Mouse (Mus musculus): ENCODE results near the gene Iqcf4. TPM values are rescaled to one million over a fixed set of nuclear protein-coding genes. Genes with fewer than 3 reads are reported as not detected.

Iqcf4 gene
- not detected in 2 replicates for polyA plus RNA-seq (2014; fragmentation: Nextera tagmentation; extraction: Ambion mirVana)

DNA sequence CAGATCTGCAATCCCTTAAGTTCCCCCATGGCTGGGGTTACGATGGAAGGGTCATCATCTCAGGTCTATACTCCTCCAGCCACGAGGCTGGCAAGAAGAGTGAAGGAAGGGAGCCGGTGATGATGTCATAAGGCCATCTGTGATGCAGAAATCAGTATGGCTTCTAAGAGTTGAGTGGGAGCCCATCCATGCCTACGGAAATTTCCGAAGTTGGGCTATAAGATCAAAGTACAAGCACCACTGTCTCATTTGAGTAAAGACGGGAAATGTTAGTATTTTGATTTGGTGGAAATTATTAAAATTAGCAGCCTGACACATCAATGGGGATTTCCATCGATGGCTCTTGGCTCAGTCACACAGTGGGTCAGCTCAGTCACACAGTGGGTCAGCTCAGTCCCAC lies at the start of gene Iqcf4:
Gene Iqcf4, minus strand, starts transcription at position 101 of the 400 bp plus-strand sequence.
- Histone ChIP-seq H3K4me3 (ENCODE audit: low read depth, low read length) (no peak within 1 kb of the TSS), H3K36me3 (ENCODE audit: control insufficient read depth, insufficient read depth, low read length) (no peaks in the 10 kb centered on the region), H3K27ac (ENCODE audit: low read depth, low read length) (no peak within 1 kb of the TSS), H3K4me1 (replicated peaks; ENCODE audit: control insufficient read depth, insufficient read depth, low read length) (no peaks in the 10 kb centered on the region), H3K27me3 (ENCODE audit: control insufficient read depth, insufficient read depth, low read length) (no peaks in the 10 kb centered on the region), H3K4me2 (ENCODE audit: low read depth, low read length, severe bottlenecking) (no peak within 1 kb of the TSS), H3K9ac (ENCODE audit: low read length) (no peak within 1 kb of the TSS), H3K9me3 (ENCODE audit: control insufficient read depth, low read length) (no peaks in the 10 kb centered on the region)
- ATAC-seq (replicated peaks; ENCODE audit: low FRiP score) (no peak), DNase-seq (ENCODE audit: low spot score) (no peak)
- WGBS: 86% methylated on average over 7 of the region's 7 CpGs

DNA sequence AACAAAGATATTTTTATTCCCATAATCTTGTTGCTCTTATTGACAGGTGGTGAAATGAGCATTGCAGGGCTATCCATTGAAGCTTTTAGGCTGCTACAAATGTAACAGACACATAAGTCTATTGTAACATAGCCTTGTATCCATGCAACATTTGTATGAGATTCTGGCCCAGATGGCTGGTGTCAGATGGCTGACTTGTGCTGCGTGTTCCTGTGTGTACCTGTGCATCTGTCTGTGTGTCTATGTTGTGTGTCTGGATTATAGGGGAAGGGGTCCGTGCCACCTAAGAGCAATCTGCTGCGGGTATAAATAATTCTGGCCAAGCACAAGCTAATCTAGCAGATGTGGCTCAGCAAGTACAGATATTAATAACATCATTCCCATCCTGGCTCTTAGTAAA lies 46.7 kb upstream of the Iqcf4 start:
- H3K4me3 ChIP-seq (ENCODE audit: low read depth, low read length): no peak overlapping the region
- no peaks in the 10 kb centered on the region for H3K4me1 ChIP-seq (replicated peaks; ENCODE audit: control insufficient read depth, insufficient read depth, low read length)
- 88% methylated on average over 3 of the region's 3 CpGs for whole genome bisulfite sequencing
- no peak overlapping the region for H3K4me2 ChIP-seq (ENCODE audit: low read depth, low read length, severe bottlenecking)
- H3K36me3 ChIP-seq (ENCODE audit: control insufficient read depth, insufficient read depth, low read length): no peaks in the 10 kb centered on the region
- H3K27ac ChIP-seq (ENCODE audit: low read depth, low read length): no peak overlapping the region
- ATAC-seq (replicated peaks; ENCODE audit: low FRiP score) (no peak), DNase-seq (ENCODE audit: low spot score) (no peak)
- no peaks in the 10 kb centered on the region for H3K9me3 ChIP-seq (ENCODE audit: control insufficient read depth, low read length)
- H3K9ac ChIP-seq (ENCODE audit: low read length): no peak overlapping the region
- H3K27me3 ChIP-seq (ENCODE audit: control insufficient read depth, insufficient read depth, low read length): no peaks in the 10 kb centered on the region

- Histone ChIP-seq H3K9ac (ENCODE audit: low read length) (no peak overlapping the region), H3K9me3 (ENCODE audit: control insufficient read depth, low read length) (no peaks in the 10 kb centered on the region), H3K4me3 (ENCODE audit: low read depth, low read length) (no peak overlapping the region), H3K4me2 (ENCODE audit: low read depth, low read length, severe bottlenecking) (no peak overlapping the region), H3K27me3 (ENCODE audit: control insufficient read depth, insufficient read depth, low read length) (no peaks in the 10 kb centered on the region), H3K36me3 (ENCODE audit: control insufficient read depth, insufficient read depth, low read length) (no peaks in the 10 kb centered on the region), H3K27ac (ENCODE audit: low read depth, low read length) (no peak overlapping the region), H3K4me1 (replicated peaks; ENCODE audit: control insufficient read depth, insufficient read depth, low read length) (no peaks in the 10 kb centered on the region)
- DNase-seq (ENCODE audit: low spot score) (no peak), ATAC-seq (replicated peaks; ENCODE audit: low FRiP score) (no peak)
- WGBS: 89% methylated on average over 9 of the region's 9 CpGs
Measured at GRCm38 (mm10) chr9:106616306-106616705, 45.5 kb upstream of the Iqcf4 start.

- H3K4me3 ChIP-seq (ENCODE audit: low read depth, low read length): no peak overlapping the region
- H3K27ac ChIP-seq (ENCODE audit: low read depth, low read length): no peak overlapping the region
- 46% methylated on average over 3 of the region's 3 CpGs for WGBS
Measured at GRCm38 (mm10) chr9:106614616-106615015, 43.8 kb upstream of the Iqcf4 start.

GRCm38 (mm10) chr9:106613951-106614350 lies 43.2 kb upstream of the Iqcf4 start:
- no peak overlapping the region for H3K9ac ChIP-seq (ENCODE audit: low read length)
- H3K27ac ChIP-seq (ENCODE audit: low read depth, low read length): no peak overlapping the region
- H3K36me3 ChIP-seq (ENCODE audit: control insufficient read depth, insufficient read depth, low read length): no peaks in the 10 kb centered on the region
- no peak overlapping the region for H3K4me2 ChIP-seq (ENCODE audit: low read depth, low read length, severe bottlenecking)
- no peaks in the 10 kb centered on the region for H3K4me1 ChIP-seq (replicated peaks; ENCODE audit: control insufficient read depth, insufficient read depth, low read length)
- DNase-seq (ENCODE audit: low spot score) (no peak), ATAC-seq (replicated peaks; ENCODE audit: low FRiP score) (no peak)
- no peaks in the 10 kb centered on the region for H3K9me3 ChIP-seq (ENCODE audit: control insufficient read depth, low read length)
- no peak overlapping the region for H3K4me3 ChIP-seq (ENCODE audit: low read depth, low read length)
- 71% methylated on average over 2 of the region's 2 CpGs for WGBS
- H3K27me3 ChIP-seq (ENCODE audit: control insufficient read depth, insufficient read depth, low read length): no peaks in the 10 kb centered on the region

More at GRCm38 (mm10) chr9:106614616-106615015, 43.8 kb upstream of the Iqcf4 start:
- H3K4me1 ChIP-seq (replicated peaks; ENCODE audit: control insufficient read depth, insufficient read depth, low read length): no peaks in the 10 kb centered on the region
- DNase-seq (ENCODE audit: low spot score) (no peak), ATAC-seq (replicated peaks; ENCODE audit: low FRiP score) (no peak)
- no peaks in the 10 kb centered on the region for H3K27me3 ChIP-seq (ENCODE audit: control insufficient read depth, insufficient read depth, low read length)
- H3K9me3 ChIP-seq (ENCODE audit: control insufficient read depth, low read length): no peaks in the 10 kb centered on the region
- no peaks in the 10 kb centered on the region for H3K36me3 ChIP-seq (ENCODE audit: control insufficient read depth, insufficient read depth, low read length)
- no peak overlapping the region for H3K9ac ChIP-seq (ENCODE audit: low read length)
- no peak overlapping the region for H3K4me2 ChIP-seq (ENCODE audit: low read depth, low read length, severe bottlenecking)

GRCm38 (mm10) chr9:106610727-106611126 lies 39.9 kb upstream of the Iqcf4 start:
- no peaks in the 10 kb centered on the region for H3K9me3 ChIP-seq (ENCODE audit: control insufficient read depth, low read length)
- 85% methylated on average over 4 of the region's 4 CpGs for WGBS
- no peaks in the 10 kb centered on the region for H3K27me3 ChIP-seq (ENCODE audit: control insufficient read depth, insufficient read depth, low read length)
- H3K4me1 ChIP-seq (replicated peaks; ENCODE audit: control insufficient read depth, insufficient read depth, low read length): no peaks in the 10 kb centered on the region
- no peaks in the 10 kb centered on the region for H3K36me3 ChIP-seq (ENCODE audit: control insufficient read depth, insufficient read depth, low read length)
- no peak overlapping the region for H3K4me3 ChIP-seq (ENCODE audit: low read depth, low read length)
- no peak overlapping the region for H3K4me2 ChIP-seq (ENCODE audit: low read depth, low read length, severe bottlenecking)
- no peak overlapping the region for H3K27ac ChIP-seq (ENCODE audit: low read depth, low read length)
- ATAC-seq (replicated peaks; ENCODE audit: low FRiP score) (no peak), DNase-seq (ENCODE audit: low spot score) (no peak)
- H3K9ac ChIP-seq (ENCODE audit: low read length): no peak overlapping the region

- ATAC-seq (replicated peaks; ENCODE audit: low FRiP score): no peak
- no peaks in the 10 kb centered on the region for H3K36me3 ChIP-seq (ENCODE audit: control insufficient read depth, insufficient read depth, low read length)
- H3K4me3 ChIP-seq (ENCODE audit: low read depth, low read length): no peak overlapping the region
- no peaks in the 10 kb centered on the region for H3K27me3 ChIP-seq (ENCODE audit: control insufficient read depth, insufficient read depth, low read length)
- 29% methylated on average over 8 of the region's 8 CpGs for WGBS
- no peaks in the 10 kb centered on the region for H3K4me1 ChIP-seq (replicated peaks; ENCODE audit: control insufficient read depth, insufficient read depth, low read length)
- peak; percentile 76 for DNase-seq (ENCODE audit: low spot score)
- no peak overlapping the region for H3K4me2 ChIP-seq (ENCODE audit: low read depth, low read length, severe bottlenecking)
- no peaks in the 10 kb centered on the region for H3K9me3 ChIP-seq (ENCODE audit: control insufficient read depth, low read length)
- H3K9ac ChIP-seq (ENCODE audit: low read length): no peak overlapping the region
- no peak overlapping the region for H3K27ac ChIP-seq (ENCODE audit: low read depth, low read length)
Measured at GRCm38 (mm10) chr9:106600546-106600945, 29.8 kb upstream of the Iqcf4 start.

DNA sequence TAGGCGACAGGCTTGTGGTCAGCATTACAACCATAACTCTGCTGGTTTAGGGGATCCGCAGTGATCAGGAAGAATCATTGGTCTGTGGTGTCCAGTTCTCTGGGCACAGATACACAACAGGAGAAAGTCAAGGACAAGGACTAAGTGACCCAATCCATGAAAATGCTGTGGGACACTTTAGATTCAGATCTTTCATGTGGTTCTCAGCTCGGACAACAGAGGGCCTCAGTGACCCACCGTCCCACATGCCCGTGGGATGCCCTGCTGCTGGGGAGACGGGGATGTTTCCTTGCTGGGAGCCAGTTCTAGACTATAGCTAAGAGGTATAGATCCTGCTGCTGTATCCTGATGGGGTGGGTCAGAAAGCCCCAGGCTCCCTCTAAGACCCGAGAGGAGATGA lies 27.7 kb upstream of the Iqcf4 start:
- Histone ChIP-seq H3K27me3 (ENCODE audit: control insufficient read depth, insufficient read depth, low read length) (no peaks in the 10 kb centered on the region), H3K27ac (ENCODE audit: low read depth, low read length) (no peak overlapping the region), H3K4me3 (ENCODE audit: low read depth, low read length) (no peak overlapping the region), H3K36me3 (ENCODE audit: control insufficient read depth, insufficient read depth, low read length) (no peaks in the 10 kb centered on the region), H3K9ac (ENCODE audit: low read length) (no peak overlapping the region), H3K4me2 (ENCODE audit: low read depth, low read length, severe bottlenecking) (no peak overlapping the region), H3K4me1 (replicated peaks; ENCODE audit: control insufficient read depth, insufficient read depth, low read length) (no peaks in the 10 kb centered on the region), H3K9me3 (ENCODE audit: control insufficient read depth, low read length) (no peaks in the 10 kb centered on the region)
- DNase-seq (ENCODE audit: low spot score) (no peak), ATAC-seq (replicated peaks; ENCODE audit: low FRiP score) (no peak)
- 45% methylated on average over 7 of the region's 7 CpGs for WGBS

DNA sequence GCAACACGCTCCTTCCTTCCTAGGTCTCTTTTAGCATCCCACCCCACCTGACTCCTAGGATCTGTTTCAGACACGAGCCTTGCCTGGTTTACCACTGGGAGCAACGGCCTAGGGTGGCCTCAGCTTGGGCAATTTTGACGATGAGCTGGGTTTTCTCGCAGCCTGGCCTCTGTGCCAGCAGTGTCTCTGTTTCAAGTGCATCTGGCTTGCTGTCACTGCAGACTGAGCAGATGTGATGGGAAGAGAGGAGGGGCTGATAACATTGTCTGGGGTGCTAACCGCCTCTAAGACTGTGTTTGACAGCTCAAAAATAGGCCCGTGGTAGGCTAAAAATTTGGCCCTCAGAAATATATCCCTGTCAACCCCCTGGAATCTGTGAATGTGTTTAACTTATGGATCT lies 25.0 kb upstream of the Iqcf4 start:
- no peaks in the 10 kb centered on the region for H3K36me3 ChIP-seq (ENCODE audit: control insufficient read depth, insufficient read depth, low read length)
- H3K4me2 ChIP-seq (ENCODE audit: low read depth, low read length, severe bottlenecking): no peak overlapping the region
- ATAC-seq (replicated peaks; ENCODE audit: low FRiP score) (no peak), DNase-seq (ENCODE audit: low spot score) (no peak)
- no peaks in the 10 kb centered on the region for H3K27me3 ChIP-seq (ENCODE audit: control insufficient read depth, insufficient read depth, low read length)
- no peaks in the 10 kb centered on the region for H3K4me1 ChIP-seq (replicated peaks; ENCODE audit: control insufficient read depth, insufficient read depth, low read length)
- H3K4me3 ChIP-seq (ENCODE audit: low read depth, low read length): no peak overlapping the region
- WGBS: 75% methylated on average over 7 of the region's 7 CpGs
- no peak overlapping the region for H3K9ac ChIP-seq (ENCODE audit: low read length)
- no peaks in the 10 kb centered on the region for H3K9me3 ChIP-seq (ENCODE audit: control insufficient read depth, low read length)
- H3K27ac ChIP-seq (ENCODE audit: low read depth, low read length): no peak overlapping the region

Measured in forebrain, embryonic 11.5 days (tissue).